In the genomic region with DNA sequence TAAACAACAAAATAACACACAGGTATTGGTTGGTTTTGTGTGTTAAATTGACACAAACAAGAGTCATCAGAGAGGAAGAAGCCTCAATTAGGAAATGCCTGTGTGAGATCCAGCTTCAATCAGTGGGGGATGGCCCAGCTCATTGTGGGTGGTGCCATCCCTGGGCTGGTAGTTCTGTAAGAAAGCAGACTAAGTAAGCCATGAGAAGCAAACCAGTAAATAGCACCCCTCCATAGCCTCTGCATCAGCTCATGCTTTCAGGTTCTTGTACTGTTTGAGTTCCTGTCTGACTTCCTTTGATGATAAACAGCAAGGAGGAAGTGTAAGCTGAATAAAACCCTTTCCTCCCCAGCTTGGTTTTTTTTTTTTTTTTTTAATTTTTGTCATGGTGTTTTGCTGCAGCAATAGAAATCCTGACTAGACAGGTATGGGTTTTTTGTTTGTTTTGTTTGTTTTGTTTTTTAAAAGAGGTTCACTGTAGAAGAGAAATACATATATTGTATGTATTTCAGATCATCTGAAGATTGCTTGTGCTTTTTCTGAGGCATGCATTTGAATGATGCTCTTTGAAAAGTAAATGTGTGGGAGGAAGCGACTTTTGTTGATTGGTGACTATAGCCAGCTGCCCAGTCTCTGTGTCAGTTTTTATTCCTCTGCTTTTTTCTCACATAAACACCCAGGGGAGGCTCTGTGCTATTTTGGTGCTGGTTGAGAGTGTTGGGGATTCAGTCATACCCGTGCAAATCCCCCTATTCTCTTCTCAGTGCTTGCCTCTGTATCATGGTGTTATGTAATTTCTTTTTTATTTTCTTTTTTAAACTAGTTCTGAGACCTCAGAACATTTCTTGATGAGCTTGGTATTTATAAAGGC, we compare ENCODE assay signal across 18 mouse cellular contexts. TPM values are rescaled to one million over a fixed set of nuclear protein-coding genes. Genes with fewer than 3 reads are reported as not detected.
DNase-seq lines count a peak whose midpoint lies in the region; ATAC-seq and TF ChIP-seq lines count a peak whose summit lies in the region.
"Had no signal": no experiment of that assay in that cellular context is flagged by ENCODE, and none has a peak within 500 bp of the region (broad histone marks: within the 10 kb centered on the region; RNA-seq: fewer than 3 reads in every experiment).

No protein-coding gene starts in this region.

- H3K36me3 ChIP-seq in thymus, adult 2 months (ENCODE audit: control insufficient read depth, insufficient read depth, low read length): no peaks in the 10 kb centered on the region
- no peaks in the 10 kb centered on the region for H3K36me3 ChIP-seq in hindbrain, embryonic 11.5 days (ENCODE audit: control insufficient read depth, insufficient read depth, low read length)
- no peaks in the 10 kb centered on the region for H3K36me3 ChIP-seq in midbrain, embryonic 14.5 days (ENCODE audit: control insufficient read depth, insufficient read depth, low read length)
- H3K36me3 ChIP-seq: embryonic facial prominence, embryonic 13.5 days; forebrain, embryonic 12.5 days; hindbrain, embryonic 12.5 days had no signal

- TF ChIP-seq POLR2A in thymus, adult 2 months (IDR thresholded peaks at IDR 0.05; ENCODE audit: control insufficient read depth, extremely low read depth, insufficient read depth, low read length, poor library complexity): no peak

- no peak for TF ChIP-seq CTCF in thymus, adult 2 months (IDR thresholded peaks at IDR 0.05; ENCODE audit: borderline replicate concordance, control insufficient read depth, extremely low read depth, insufficient read depth, low read length, poor library complexity)

- no peaks in the 10 kb centered on the region for H3K27me3 ChIP-seq in thymus, adult 2 months (ENCODE audit: control insufficient read depth, insufficient read depth, low read length)
- no peaks in the 10 kb centered on the region for H3K27me3 ChIP-seq in hindbrain, embryonic 11.5 days (ENCODE audit: control insufficient read depth, insufficient read depth, low read length)
- H3K27me3 ChIP-seq in midbrain, embryonic 14.5 days (ENCODE audit: control insufficient read depth, insufficient read depth, low read length): no peaks in the 10 kb centered on the region
- H3K27me3 ChIP-seq: embryonic facial prominence, embryonic 13.5 days; forebrain, embryonic 12.5 days; heart, embryonic 13.5 days; hindbrain, embryonic 12.5 days had no signal

- WGBS in thymus, adult 2 months: 82% methylated on average over 2 of the region's 2 CpGs
- 61% methylated on average over 2 of the region's 2 CpGs for WGBS in hindbrain, embryonic 11.5 days
- 52% methylated on average over 2 of the region's 2 CpGs for WGBS in midbrain, embryonic 14.5 days

- no peak overlapping the region for H3K4me2 ChIP-seq in hindbrain, embryonic 11.5 days (replicated peaks; ENCODE audit: low read depth, low read length)
- H3K4me2 ChIP-seq in midbrain, embryonic 14.5 days (ENCODE audit: low read length): no peak overlapping the region
- H3K4me2 ChIP-seq: embryonic facial prominence, embryonic 13.5 days; forebrain, embryonic 12.5 days; heart, embryonic 13.5 days; hindbrain, embryonic 12.5 days had no signal

- H3K4me3 ChIP-seq in thymus, adult 2 months (ENCODE audit: control insufficient read depth, insufficient read depth, low read length): no peak overlapping the region
- H3K4me3 ChIP-seq in hindbrain, embryonic 11.5 days (ENCODE audit: low read depth, low read length): no peak overlapping the region
- H3K4me3 ChIP-seq in midbrain, embryonic 14.5 days (replicated peaks; ENCODE audit: low read depth, low read length): no peak overlapping the region
- H3K4me3 ChIP-seq: embryonic facial prominence, embryonic 13.5 days; forebrain, embryonic 12.5 days; heart, embryonic 13.5 days; hindbrain, embryonic 12.5 days had no signal

- peaks cover 2% of the 10 kb centered on the region for H3K4me1 ChIP-seq in thymus, adult 2 months (replicated peaks; ENCODE audit: control insufficient read depth, insufficient read depth, low read length)
- H3K4me1 ChIP-seq in hindbrain, embryonic 11.5 days (replicated peaks; ENCODE audit: control insufficient read depth, insufficient read depth, low read length): no peaks in the 10 kb centered on the region
- 0 out of 2 replicates have a peak, but pooled peaks cover 3% of the 10 kb centered on the region for H3K4me1 ChIP-seq in midbrain, embryonic 14.5 days (ENCODE audit: control insufficient read depth, insufficient read depth, low read length)
- H3K4me1 ChIP-seq: embryonic facial prominence, embryonic 13.5 days; forebrain, embryonic 12.5 days; hindbrain, embryonic 12.5 days had no signal

- peak; percentile 40 for DNase-seq in layer of hippocampus, adult 9-11 months
- no peak for DNase-seq in layer of hippocampus, adult 9-10 months (ENCODE audit: low spot score)
- DNase-seq in CD4-positive, CD25-positive, alpha-beta regulatory T cell, adult 2 months (ENCODE audit: low read depth, low spot score): peak; percentile 48
- peak; percentile 16 for DNase-seq in thymus, adult 2 months
- DNase-seq in adrenal gland, postnatal 14 days: no peak
- DNase-seq in hindbrain, embryonic 11.5 days (ENCODE audit: low spot score): no peak
- DNase-seq in midbrain, embryonic 14.5 days: no peak
- DNase-seq: cerebellum, adult 9-10 months; gastrocnemius, postnatal 25 days; kidney, adult 8-10 months; layer of hippocampus, postnatal 36 days had no signal

- H3K9me3 ChIP-seq in hindbrain, embryonic 11.5 days (ENCODE audit: control insufficient read depth, low read length): no peaks in the 10 kb centered on the region
- no peaks in the 10 kb centered on the region for H3K9me3 ChIP-seq in midbrain, embryonic 14.5 days (ENCODE audit: control insufficient read depth, low read length)
- H3K9me3 ChIP-seq: embryonic facial prominence, embryonic 13.5 days; forebrain, embryonic 12.5 days; heart, embryonic 13.5 days; hindbrain, embryonic 12.5 days had no signal

- ATAC-seq in inflammation-experienced regulatory T-cells, adult 6 months: peak; percentile 87
- no peak for ATAC-seq in hindbrain, embryonic 11.5 days (ENCODE audit: low FRiP score)
- ATAC-seq in midbrain, embryonic 14.5 days (ENCODE audit: low FRiP score, low TSS enrichment): no peak
- ATAC-seq: lung, postnatal 0 days had no signal

- no peak overlapping the region for H3K9ac ChIP-seq in hindbrain, embryonic 11.5 days (ENCODE audit: low read depth, low read length)
- H3K9ac ChIP-seq in midbrain, embryonic 14.5 days (replicated peaks; ENCODE audit: low read length): no peak overlapping the region
- H3K9ac ChIP-seq: embryonic facial prominence, embryonic 13.5 days; forebrain, embryonic 12.5 days; heart, embryonic 13.5 days; hindbrain, embryonic 12.5 days had no signal

- peak overlapping the region; percentile 80 for H3K27ac ChIP-seq in thymus, adult 2 months (ENCODE audit: control insufficient read depth, insufficient read depth, low read length)
- no peak overlapping the region for H3K27ac ChIP-seq in hindbrain, embryonic 11.5 days (ENCODE audit: low read depth, low read length)
- no peak overlapping the region for H3K27ac ChIP-seq in midbrain, embryonic 14.5 days (replicated peaks; ENCODE audit: low read depth, low read length)
- H3K27ac ChIP-seq: embryonic facial prominence, embryonic 13.5 days; forebrain, embryonic 12.5 days; heart, embryonic 13.5 days; hindbrain, embryonic 12.5 days had no signal

RNA-seq across cellular contexts. Expression of a gene that starts 42.4 kb away (rescaled TPM):
- polyA plus RNA-seq in inflammation-experienced regulatory T-cells, adult 6 months (2017; shearing (Covaris generic)): under 1 TPM; 0.51 to 0.72 (median 0.59) TPM
- 0.28 TPM in 1 of 2 replicates, not detected in the other for polyA plus RNA-seq in thymus, adult 2 months (2012; rRNA removed)
- 6.3 and 6.7 TPM in 2 replicates for total RNA-seq in adrenal gland, postnatal 14 days (2021)
- 11.0 and 12.7 TPM in 2 replicates for polyA plus RNA-seq in hindbrain, embryonic 11.5 days (2014; fragmentation: Nextera tagmentation; extraction: Ambion mirVana)
- polyA plus RNA-seq in midbrain, embryonic 14.5 days (2014; fragmentation: Nextera tagmentation; extraction: Ambion mirVana): 29.2 and 29.9 TPM in 2 replicates
- total RNA-seq: gastrocnemius, postnatal 25 days; liver, adult 2 months had no signal
- polyA plus RNA-seq: liver, adult 2 months had no signal

Comparison
In these comparisons a context has a peak if more than half of its experiments do, and no peak if none do; other contexts are left out.
1. DNase-seq: peak in layer of hippocampus, adult 9-11 months (single experiment), CD4-positive, CD25-positive, alpha-beta regulatory T cell, adult 2 months (single experiment) and thymus, adult 2 months (single experiment); none in layer of hippocampus, adult 9-10 months (single experiment), adrenal gland, postnatal 14 days (single experiment), hindbrain, embryonic 11.5 days (single experiment) and midbrain, embryonic 14.5 days (single experiment).